Mouse (Mus musculus): ENCODE measurements around the gene Efcab6.

- TF ChIP-seq POLR2A (IDR thresholded peaks at IDR 0.05; ENCODE audit: low read depth, low read length), result no peak
- TF ChIP-seq CTCF (IDR thresholded peaks at IDR 0.05; ENCODE audit: extremely low read depth, insufficient read depth, insufficient read length, insufficient replicate concordance), result no peak
Observed at GRCm38 (mm10) chr15:84105105-84105923, 40.1 kb upstream of the Efcab6 start, which contains the start of gene Sult4a1.
